Mouse (Mus musculus) stomach, postnatal 0 days (tissue): ENCODE results near the gene Hivep2. TPM values are rescaled to one million over a fixed set of nuclear protein-coding genes. Genes with fewer than 3 reads are reported as not detected.

Experiments
- ATAC-seq: fragments of 200-750 bp; cut with Nextera tagmentation; 2 replicates; pipeline ENCODE4 v1.8.0; 2017; ENCODE audit not compliant: low FRiP score, low TSS enrichment
- DNase-seq: peaks from one replicate; pipeline ENCODE4 v3.0.0-alpha.2; 2016; ENCODE audit warnings: low spot score
- H3K27ac ChIP-seq: fragments of 300-500 bp; sonication (generic); replicated peaks from 2 replicates; pipeline ENCODE4 v1.5.1; 2014; ENCODE audit warnings: mild to moderate bottlenecking, control low read depth
- H3K27me3 ChIP-seq: fragments of 300-500 bp; sonication (generic); 2 replicates; pipeline ENCODE4 v1.6.1; 2014; ENCODE audit warnings: low read length; ENCODE audit not compliant: control insufficient read depth, insufficient read depth
- H3K36me3 ChIP-seq: fragments of 300-500 bp; sonication (generic); 2 replicates; pipeline ENCODE4 v1.6.1; 2014; ENCODE audit warnings: low read length, mixed read lengths; ENCODE audit not compliant: control insufficient read depth, insufficient read depth
- H3K4me1 ChIP-seq: fragments of 300-500 bp; sonication (generic); replicated peaks from 2 replicates; pipeline ENCODE4 v1.6.1; 2014; ENCODE audit warnings: antibody characterized with exemption; ENCODE audit not compliant: control insufficient read depth, insufficient read depth
- H3K4me2 ChIP-seq: fragments of 300-500 bp; sonication (generic); replicated peaks from 2 replicates; pipeline ENCODE4 v1.6.1; 2014; ENCODE audit warnings: low read depth, mild to moderate bottlenecking, control low read depth, moderate library complexity
- H3K4me3 ChIP-seq: fragments of 300-500 bp; sonication (generic); 2 replicates; pipeline ENCODE4 v1.5.1; 2014; ENCODE audit warnings: low read depth, low read length, control low read depth
- H3K9ac ChIP-seq: fragments of 300-500 bp; sonication (generic); 2 replicates; pipeline ENCODE4 v1.6.1; 2014; ENCODE audit warnings: mild to moderate bottlenecking, low read length, control low read depth, mixed read lengths
- H3K9me3 ChIP-seq: fragments of 300-500 bp; sonication (generic); 2 replicates; pipeline ENCODE4 v1.6.1; 2016; ENCODE audit warnings: low read length; ENCODE audit not compliant: control insufficient read depth
- CTCF ChIP-seq: IDR thresholded peaks from 2 replicates; pipeline ENCODE4 v1.5.1; 2016; ENCODE audit warnings: antibody characterized with exemption, low read depth, mild to moderate bottlenecking, moderate library complexity
- EP300 ChIP-seq: optimal IDR thresholded peaks from 2 replicates; pipeline ENCODE3; 2016; ENCODE audit warnings: antibody characterized with exemption
- WGBS: fragments of 180-500 bp; shearing (Covaris S2); extraction: QIAGEN DNeasy Blood & Tissue Kit; methylation state at CpG from one replicate; pipeline ENCODE4 v1.1.7; 2014; 5-methylcytosine and 5-hydroxymethylcytosine counted together
- polyA plus RNA-seq: library from polyadenylated mRNA; unstranded; fragments of >200 nt; fragmentation: Nextera tagmentation; extraction: Ambion mirVana; gene quantifications from 2 replicates; pipeline ENCODE4 v1.2.1, GENCODE M21; 2015

Gene Hivep2
- polyA plus RNA-seq, 1 experiment from 2014 or later = 3.1 TPM

GRCm38 (mm10) chr10:14193702-14194101 is 227.8 kb downstream of the Hivep2 start:
- Histone ChIP-seq H3K36me3 (no peaks in the 10 kb centered on the region), H3K27ac (no peak overlapping the region), H3K4me2 (no peak overlapping the region), H3K9me3 (no peaks in the 10 kb centered on the region), H3K9ac (no peak overlapping the region), H3K27me3 (no peaks in the 10 kb centered on the region), H3K4me1 (no peaks in the 10 kb centered on the region), H3K4me3 (no peak overlapping the region)
- ATAC-seq (no peak), DNase-seq (no peak)
- TF ChIP-seq EP300 (no peak), CTCF (no peak)
- 78% methylated on average over 4 of the region's 4 CpGs for WGBS

GRCm38 (mm10) chr10:14195778-14196650 is 230.1 kb downstream of the Hivep2 start:
- H3K4me3 ChIP-seq = no peak overlapping the region
- no peaks in the 10 kb centered on the region for H3K36me3 ChIP-seq
- H3K27me3 ChIP-seq = no peaks in the 10 kb centered on the region
- no peak overlapping the region for H3K27ac ChIP-seq
- no peak overlapping the region for H3K9ac ChIP-seq
- H3K4me1 ChIP-seq = no peaks in the 10 kb centered on the region
- WGBS = 73% methylated on average over 17 of the region's 17 CpGs
- H3K4me2 ChIP-seq = no peak overlapping the region
- no peaks in the 10 kb centered on the region for H3K9me3 ChIP-seq
- ATAC-seq (no peak), DNase-seq (no peak)
- no peak for TF ChIP-seq CTCF
- TF ChIP-seq EP300 = no peak

GRCm38 (mm10) chr10:14196785-14197184 is 230.9 kb downstream of the Hivep2 start:
- no peak overlapping the region for H3K4me2 ChIP-seq
- H3K4me3 ChIP-seq = no peak overlapping the region
- TF ChIP-seq CTCF (no peak), EP300 (no peak)
- no peaks in the 10 kb centered on the region for H3K9me3 ChIP-seq
- 69% methylated on average over 7 of the region's 7 CpGs for WGBS
- ATAC-seq (no peak), DNase-seq (no peak)
- H3K9ac ChIP-seq = no peak overlapping the region
- no peaks in the 10 kb centered on the region for H3K36me3 ChIP-seq
- no peaks in the 10 kb centered on the region for H3K4me1 ChIP-seq
- H3K27ac ChIP-seq = no peak overlapping the region
- no peaks in the 10 kb centered on the region for H3K27me3 ChIP-seq

GRCm38 (mm10) chr10:14197261-14197660 is 231.4 kb downstream of the Hivep2 start:
- no peaks in the 10 kb centered on the region for H3K4me1 ChIP-seq
- H3K4me3 ChIP-seq = no peak overlapping the region
- no peak overlapping the region for H3K4me2 ChIP-seq
- ATAC-seq (no peak), DNase-seq (peak; percentile 19)
- no peak overlapping the region for H3K9ac ChIP-seq
- no peaks in the 10 kb centered on the region for H3K27me3 ChIP-seq
- no peaks in the 10 kb centered on the region for H3K36me3 ChIP-seq
- no peaks in the 10 kb centered on the region for H3K9me3 ChIP-seq
- no peak overlapping the region for H3K27ac ChIP-seq
- TF ChIP-seq EP300 (no peak), CTCF (peak; percentile 73)
- WGBS = 70% methylated on average over 6 of the region's 6 CpGs

- WGBS = 80% methylated on average over 7 of the region's 7 CpGs
- no peaks in the 10 kb centered on the region for H3K4me1 ChIP-seq
- ATAC-seq = no peak
Observed at GRCm38 (mm10) chr10:14199332-14199731, 233.5 kb downstream of the Hivep2 start.

DNA sequence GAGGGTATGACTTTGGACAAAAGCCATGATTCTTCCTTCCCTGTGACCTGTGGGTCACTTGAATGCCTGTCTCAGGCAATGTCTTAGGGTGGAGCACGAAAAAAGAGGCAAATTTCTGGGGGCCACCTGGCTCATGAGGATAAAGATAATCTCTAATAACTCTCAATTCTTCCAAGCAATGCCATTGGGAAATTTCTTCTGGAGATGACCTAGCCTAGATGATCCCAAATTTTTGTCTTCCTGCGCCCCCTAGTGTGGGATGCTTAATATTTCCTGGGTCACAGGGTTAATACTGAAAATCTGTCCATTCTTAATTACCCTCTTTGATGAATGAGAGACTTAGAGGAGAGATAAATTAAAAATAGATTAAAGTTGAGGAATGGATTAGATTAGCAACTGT is 234.4 kb downstream of the Hivep2 start:
- H3K9me3 ChIP-seq = no peaks in the 10 kb centered on the region
- no peak overlapping the region for H3K4me2 ChIP-seq
- H3K4me1 ChIP-seq = no peaks in the 10 kb centered on the region
- no peak overlapping the region for H3K27ac ChIP-seq
- 2% methylated on average over 2 of the region's 2 CpGs for WGBS
- TF ChIP-seq EP300 (no peak), CTCF (peak; percentile 84)
- H3K36me3 ChIP-seq = no peaks in the 10 kb centered on the region
- ATAC-seq (no peak), DNase-seq (peak; percentile 60)
- H3K4me3 ChIP-seq = no peak overlapping the region
- no peaks in the 10 kb centered on the region for H3K27me3 ChIP-seq
- no peak overlapping the region for H3K9ac ChIP-seq

More at GRCm38 (mm10) chr10:14199332-14199731, 233.5 kb downstream of the Hivep2 start:
- Histone ChIP-seq H3K36me3 (no peaks in the 10 kb centered on the region), H3K27me3 (no peaks in the 10 kb centered on the region), H3K27ac (no peak overlapping the region), H3K9me3 (no peaks in the 10 kb centered on the region), H3K4me3 (no peak overlapping the region), H3K4me2 (no peak overlapping the region), H3K9ac (no peak overlapping the region)
- TF ChIP-seq EP300 (no peak), CTCF (no peak)
- no peak for DNase-seq

Other genes starting within 250 kb of the Hivep2 start
- gene Aig1, start 97.1 kb upstream of the Hivep2 start, polyA plus RNA-seq = 33.3 and 36.9 TPM in 2 replicates